Mouse (Mus musculus) lung, postnatal 14 days (tissue): ENCODE data around the gene Chd8.

Experiments used
- DNase-seq: peaks from one replicate; pipeline ENCODE4 v3.0.0; 2021

The Chd8 gene

GRCm38 (mm10) chr14:52198141-52198540 is 59.4 kb downstream of the Chd8 start:
- no peak for DNase-seq

- peak; percentile 79 for DNase-seq
Observed at GRCm38 (mm10) chr14:52197156-52197878, 60.3 kb downstream of the Chd8 start, which contains the start of gene Supt16. TSS of gene Supt16 (minus strand) at chr14:52197416.

- peak; percentile 6 for DNase-seq
Observed at GRCm38 (mm10) chr14:52196230-52197155, 61.1 kb downstream of the Chd8 start.

DNA sequence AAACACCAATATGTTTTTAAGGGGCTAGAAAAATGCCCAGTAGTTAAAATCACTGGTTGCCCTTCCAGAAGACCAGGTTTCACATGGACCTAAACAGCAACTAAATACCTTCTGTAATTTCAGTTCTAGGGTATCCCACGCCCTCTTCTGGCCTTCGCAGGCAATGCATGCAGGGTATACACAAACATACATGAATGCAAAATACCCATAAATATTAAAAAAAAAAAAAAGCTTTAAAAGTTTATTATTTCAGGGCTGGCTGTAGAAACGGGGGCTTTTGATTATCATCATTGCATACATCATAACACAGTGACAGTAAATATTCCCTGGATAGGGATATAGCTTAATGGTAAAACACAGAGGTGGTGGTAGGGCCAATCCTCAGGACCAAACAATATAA is 61.9 kb downstream of the Chd8 start:
- DNase-seq: peak; percentile 54

GRCm38 (mm10) chr14:52190740-52191359 is 66.7 kb downstream of the Chd8 start:
- DNase-seq: peak; percentile 54

- DNase-seq: no peak
Observed at GRCm38 (mm10) chr14:52189519-52189918, 68.1 kb downstream of the Chd8 start.

GRCm38 (mm10) chr14:52188788-52189187 is 68.8 kb downstream of the Chd8 start:
- DNase-seq: no peak

GRCm38 (mm10) chr14:52166571-52166970 is 91.0 kb downstream of the Chd8 start:
- DNase-seq: no peak

DNA sequence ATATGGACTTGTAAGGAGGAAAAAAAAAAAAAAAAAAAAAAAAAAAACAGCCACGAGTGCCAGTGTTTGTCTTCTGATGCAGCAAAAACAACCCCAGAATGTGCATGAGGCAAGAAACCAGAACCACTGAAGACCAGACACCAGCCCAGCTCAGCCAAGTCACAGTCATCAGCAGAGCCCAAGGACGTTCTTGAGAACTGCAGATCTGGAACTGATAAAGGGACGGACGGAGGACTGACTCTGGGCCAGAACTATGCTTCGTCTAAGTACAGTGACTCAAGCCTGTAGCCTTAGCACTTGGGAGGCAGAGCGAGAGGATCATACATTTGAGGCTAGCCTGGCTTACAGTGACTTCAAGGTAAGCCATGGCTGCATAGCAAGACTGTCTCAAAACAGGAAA is 96.7 kb downstream of the Chd8 start:
- DNase-seq: no peak

DNA sequence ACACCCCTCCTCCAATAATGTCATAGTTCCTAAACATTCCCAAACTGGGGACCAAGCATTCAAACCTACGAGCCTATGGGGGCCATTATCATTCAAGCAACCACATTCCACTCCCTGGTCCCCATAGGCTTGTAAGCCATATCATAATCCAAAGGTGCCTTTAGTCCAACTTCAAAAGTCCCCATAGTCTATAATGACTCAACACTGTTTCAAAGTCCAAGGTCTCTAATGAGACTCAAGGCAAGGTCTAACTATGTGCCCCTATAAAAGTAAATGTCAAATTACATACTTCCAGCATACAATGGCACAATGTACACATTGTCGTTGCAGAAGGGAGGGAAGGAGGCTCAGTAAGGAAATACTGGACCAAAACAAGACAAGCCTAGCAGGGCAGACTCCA is 102.6 kb downstream of the Chd8 start:
- no peak for DNase-seq

GRCm38 (mm10) chr14:52152613-52153012 is 105.0 kb downstream of the Chd8 start:
- no peak for DNase-seq

DNA sequence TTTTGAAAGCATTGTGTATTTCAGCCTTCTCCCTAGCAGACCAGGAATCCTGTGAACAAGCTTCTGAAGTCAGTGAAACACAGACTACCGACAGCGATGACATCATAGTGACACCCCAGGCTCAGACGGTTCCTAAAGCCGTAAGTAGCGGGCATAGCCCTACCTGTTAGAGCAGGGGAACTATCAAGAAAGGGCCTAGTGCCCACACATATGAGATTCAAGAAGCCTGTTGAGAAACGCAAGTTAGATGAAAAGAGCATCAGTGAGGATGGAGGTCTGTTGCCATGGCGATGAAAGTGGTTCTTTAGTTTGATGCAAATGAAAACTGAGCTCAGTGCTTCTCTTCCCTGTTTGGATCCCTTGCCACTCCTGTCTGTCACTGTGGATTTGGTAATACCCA is 105.4 kb downstream of the Chd8 start:
- no peak for DNase-seq

- DNase-seq: no peak
Observed at GRCm38 (mm10) chr14:52149888-52150287, 107.7 kb downstream of the Chd8 start.
